Mouse (Mus musculus) gastrocnemius, postnatal 10 days (tissue): Measurements from ENCODE around the gene Ppp2r3d. TPM values are rescaled to one million over a fixed set of nuclear protein-coding genes. Genes with fewer than 3 reads are reported as not detected.
"Not testable (repeated sequence)": the region's sequence is repeated elsewhere in the genome, so short reads cannot be mapped to it uniquely, and the experiment has no call there.

Source experiments
- DNase-seq: peaks from one replicate; pipeline ENCODE4 v3.0.0; 2021; ENCODE audit warnings: mixed read lengths
- long read RNA-seq, 2 experiments: library from polyadenylated mRNA; stranded (forward); transcript quantifications; one replicate each; pipeline ENCODE4 v2.0.0; 2021
- total RNA-seq, 2 experiments: library from RNA; stranded (reverse); gene quantifications; 2 replicates each; pipeline ENCODE4 v1.2.3; 2021

The Ppp2r3d gene
- 10 to 100 TPM; 90.6 to 95.7 TPM for total RNA-seq
- long read RNA-seq, experiment 1, partial matches to known transcripts = 0 of 1 reads
- long read RNA-seq, experiment 1, other reads (novel, unspliced or antisense) = 0 of 1 reads
- long read RNA-seq, experiment 2, partial matches to known transcripts = 0 of 3 reads
- long read RNA-seq, experiment 2, other reads (novel, unspliced or antisense) = 0 of 3 reads

DNA sequence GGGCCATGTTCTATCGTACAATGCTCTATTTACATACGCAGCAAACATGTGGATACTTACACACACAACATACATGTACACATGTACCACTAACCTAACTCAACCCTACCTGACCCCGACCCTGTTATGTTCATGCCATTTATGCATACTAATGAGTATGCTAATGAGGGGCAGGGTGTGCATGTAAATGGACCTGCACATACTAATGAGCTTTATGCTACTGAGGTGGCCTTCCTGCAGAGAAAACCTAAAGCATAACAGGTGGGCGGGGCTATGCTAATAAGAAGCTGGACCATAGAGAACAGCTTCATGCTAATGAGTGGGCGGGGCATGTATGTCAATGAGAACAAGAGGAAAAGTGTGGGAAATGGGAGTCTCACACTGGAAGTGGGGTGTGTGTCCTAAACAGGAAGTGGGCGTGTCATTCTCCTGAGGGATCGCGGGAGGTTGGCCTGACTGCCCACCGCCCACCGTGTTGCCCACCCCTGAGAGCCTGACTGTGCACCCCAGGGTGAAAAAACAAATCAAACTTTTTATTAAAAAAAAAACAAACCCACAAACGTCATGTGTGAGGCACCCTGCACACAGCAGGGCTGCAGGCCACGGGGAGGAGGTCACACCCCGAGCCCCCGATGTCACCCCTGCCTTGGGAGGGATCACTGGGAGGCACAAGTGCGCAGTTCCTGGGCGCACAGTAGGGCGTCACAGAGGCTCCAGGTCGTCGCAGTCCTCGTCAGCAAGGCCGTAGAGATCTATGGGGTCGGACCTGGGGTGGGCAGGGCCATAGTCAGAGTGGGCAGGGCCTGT, at the start of gene Ppp2r3d:
Ppp2r3d (minus strand) TSS at position 803 of the 807 bp plus-strand sequence.
- peak; percentile 5 for DNase-seq

DNA sequence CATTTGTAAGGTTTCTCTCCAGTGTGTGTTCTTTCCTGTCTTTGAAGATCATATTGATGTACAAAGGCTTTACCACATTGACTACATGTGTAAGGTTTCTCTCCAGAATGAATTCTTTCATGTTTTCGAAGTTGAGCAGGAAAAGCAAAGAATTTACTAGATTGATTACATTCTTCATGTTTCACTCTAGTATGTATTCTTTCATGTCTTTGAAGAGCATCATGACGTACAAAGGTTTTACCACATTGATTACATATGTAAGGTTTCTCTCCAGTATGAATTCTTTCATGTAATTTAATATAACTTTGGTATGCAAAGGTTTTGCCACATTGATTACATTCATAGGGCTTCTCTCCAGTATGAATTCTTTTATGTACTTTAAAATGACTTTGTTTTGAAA, 17.0 kb upstream of the Ppp2r3d start, which contains the start of gene Gm21836:
Gm21836 (minus strand) TSS at position 101 of the 400 bp plus-strand sequence.
- not testable (repeated sequence) for DNase-seq

DNA sequence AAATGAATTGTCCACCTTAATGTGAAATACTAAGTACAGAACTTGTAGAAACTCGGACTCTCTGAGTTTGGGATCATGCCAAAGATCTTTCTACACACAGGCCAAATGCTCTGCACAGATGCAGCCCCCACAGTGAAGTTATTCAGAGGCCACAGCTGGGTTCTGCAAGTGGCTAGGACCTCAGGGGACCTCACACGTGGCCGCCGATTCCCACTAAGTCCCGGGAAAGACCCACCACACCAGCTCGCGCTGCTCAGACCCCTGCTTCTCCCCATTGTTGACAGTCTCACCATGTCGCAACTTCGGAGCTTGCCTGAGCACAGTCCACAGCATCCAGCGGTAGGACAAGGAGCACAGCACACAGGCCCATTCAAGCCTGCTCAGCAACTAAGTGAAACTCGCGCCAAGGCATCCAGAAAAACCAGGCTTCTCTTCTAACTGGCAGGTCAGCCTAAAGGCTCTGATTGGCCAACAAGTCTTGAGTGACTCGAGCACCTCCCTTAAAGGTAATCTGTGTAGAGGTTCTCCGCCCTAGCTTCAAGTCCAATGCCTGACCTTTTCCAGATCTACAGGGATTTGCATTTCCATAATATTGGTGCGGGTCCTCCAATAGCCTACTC, 3.8 kb upstream of the Ppp2r3d start:
- not testable (repeated sequence) for DNase-seq

DNA sequence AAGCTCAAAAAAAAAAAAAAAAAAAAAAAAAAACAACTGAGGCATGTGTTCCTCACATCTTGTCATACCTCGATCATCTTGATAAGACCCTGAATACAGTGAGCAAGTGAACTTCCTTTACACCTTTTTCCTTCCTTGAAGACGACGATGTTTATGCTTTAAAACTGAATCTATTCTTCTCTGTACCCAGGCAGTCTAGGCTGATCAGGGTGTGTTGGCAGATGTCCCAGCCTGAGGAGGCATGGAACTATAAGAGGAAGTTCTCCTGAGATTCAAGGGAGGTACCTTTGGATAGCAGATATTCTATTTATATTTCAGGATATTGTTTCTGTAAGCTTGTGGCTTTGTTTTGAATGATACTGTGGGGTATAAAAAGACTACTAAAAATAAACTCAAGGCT, 1.4 kb upstream of the Ppp2r3d start:
- peak; percentile 9 for DNase-seq

DNA sequence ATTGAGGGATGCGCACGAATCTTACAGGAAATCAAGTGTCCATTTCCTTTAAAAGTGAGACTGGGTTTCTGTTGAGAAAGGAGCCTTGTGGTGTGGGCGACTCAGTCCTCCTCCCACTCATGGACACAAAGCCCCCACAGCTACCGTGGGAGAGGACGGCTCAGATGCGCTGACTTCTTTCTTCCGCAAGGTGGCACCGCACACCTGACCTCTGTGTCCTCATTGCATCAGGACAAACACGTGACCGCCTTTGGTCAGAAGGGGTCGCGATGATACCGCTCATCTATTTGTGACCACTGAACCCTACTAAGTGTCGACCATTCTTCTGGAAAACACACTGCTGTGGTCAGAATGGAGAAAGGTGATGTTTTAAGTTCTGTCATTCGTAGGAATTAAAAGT, 1.0 kb downstream of the Ppp2r3d start:
- peak; percentile 6 for DNase-seq

DNA sequence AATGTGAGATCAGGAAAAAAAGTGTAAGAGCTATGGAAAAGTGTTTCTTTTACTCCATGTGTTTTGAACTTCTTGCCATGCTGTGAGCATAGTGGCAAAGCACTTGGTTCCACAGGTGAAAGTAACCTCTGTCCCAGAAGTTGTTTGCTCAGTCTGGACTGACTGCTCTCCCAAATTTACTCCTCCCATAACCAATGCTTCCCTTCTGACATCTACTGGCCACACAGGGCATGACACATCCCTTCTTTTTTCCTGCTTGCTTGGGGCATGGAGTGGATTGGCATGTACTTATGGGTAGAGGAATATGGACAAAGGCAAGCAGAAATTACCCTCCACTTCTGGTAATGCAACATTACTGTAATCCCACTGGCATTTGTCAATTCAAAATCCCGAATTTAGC, 20.1 kb downstream of the Ppp2r3d start:
- peak; percentile 35 for DNase-seq

DNA sequence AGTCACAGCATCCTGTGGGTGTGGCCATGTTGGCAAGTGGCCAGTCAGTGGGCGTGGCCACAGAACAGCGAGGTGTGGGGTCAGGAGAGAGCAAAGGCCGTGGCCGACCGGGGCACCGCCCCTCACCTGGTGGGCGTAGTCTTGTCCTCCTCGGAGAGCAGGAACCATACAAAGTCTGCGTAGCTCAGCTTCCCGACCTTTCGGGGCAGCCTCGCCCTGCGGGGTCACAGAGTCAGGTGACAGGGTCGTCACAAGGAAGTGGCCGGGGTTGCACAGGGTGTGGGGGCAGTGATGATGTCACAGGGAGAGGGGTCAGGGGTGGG, 34.2 kb downstream of the Ppp2r3d start:
- DNase-seq = peak; percentile 36

DNA sequence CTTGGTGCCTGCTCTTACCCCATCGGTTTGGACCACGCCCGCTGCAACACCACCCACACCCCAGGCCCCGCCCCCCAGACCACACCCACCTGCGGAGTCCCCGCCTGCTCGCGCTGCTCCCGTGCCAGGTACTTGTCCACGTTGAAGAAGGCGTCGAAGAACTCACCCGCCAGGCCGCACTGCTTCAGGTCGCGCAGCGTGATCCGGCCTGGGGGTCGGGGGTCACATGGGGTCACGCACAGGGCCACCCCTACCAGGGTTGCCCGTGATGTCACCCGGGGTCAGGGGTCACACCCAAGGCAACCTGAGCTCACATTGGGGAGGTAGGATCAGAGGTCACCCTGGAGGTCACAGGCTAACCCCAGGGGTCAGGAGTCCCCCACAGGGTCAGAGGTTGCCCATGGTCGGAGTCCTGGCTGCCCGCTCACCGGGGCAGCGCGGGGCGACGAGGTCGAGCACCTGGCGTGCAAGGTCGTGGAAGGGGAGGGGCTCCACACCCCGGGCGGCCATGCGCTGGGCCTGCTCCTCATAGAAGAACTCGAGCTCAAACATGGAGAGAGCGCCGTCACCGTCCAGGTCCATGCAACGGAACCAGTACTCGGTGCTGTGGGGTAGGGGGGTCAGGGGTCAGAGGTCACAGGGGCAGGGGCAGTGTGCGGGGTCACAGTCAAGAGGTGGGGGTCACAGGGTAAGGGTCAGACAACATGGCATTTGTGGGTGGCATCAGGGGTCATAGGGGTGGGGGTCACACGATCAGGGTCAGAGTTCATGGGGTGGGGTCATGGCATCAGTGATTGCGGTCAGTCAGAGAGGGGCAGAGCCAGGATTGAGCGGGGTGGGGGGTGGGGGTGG, 34.8 kb downstream of the Ppp2r3d start:
- peak; percentile 20 for DNase-seq

DNA sequence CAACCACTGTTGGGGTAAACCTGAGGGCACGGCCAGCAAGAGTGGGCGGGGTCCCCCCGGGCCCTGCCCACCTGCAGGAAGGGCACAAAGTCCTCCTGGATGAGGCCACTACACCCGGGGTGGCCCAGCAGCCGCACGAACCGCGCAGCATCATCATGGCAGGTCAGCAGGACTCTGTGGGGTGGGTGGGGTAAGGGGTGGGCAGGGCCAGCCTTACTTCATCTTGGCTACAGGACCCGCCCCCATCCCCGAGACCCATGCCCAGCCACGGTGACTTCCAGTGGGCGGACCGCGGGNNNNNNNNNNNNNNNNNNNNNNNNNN, 36.0 kb downstream of the Ppp2r3d start:
- no peak for DNase-seq

DNA sequence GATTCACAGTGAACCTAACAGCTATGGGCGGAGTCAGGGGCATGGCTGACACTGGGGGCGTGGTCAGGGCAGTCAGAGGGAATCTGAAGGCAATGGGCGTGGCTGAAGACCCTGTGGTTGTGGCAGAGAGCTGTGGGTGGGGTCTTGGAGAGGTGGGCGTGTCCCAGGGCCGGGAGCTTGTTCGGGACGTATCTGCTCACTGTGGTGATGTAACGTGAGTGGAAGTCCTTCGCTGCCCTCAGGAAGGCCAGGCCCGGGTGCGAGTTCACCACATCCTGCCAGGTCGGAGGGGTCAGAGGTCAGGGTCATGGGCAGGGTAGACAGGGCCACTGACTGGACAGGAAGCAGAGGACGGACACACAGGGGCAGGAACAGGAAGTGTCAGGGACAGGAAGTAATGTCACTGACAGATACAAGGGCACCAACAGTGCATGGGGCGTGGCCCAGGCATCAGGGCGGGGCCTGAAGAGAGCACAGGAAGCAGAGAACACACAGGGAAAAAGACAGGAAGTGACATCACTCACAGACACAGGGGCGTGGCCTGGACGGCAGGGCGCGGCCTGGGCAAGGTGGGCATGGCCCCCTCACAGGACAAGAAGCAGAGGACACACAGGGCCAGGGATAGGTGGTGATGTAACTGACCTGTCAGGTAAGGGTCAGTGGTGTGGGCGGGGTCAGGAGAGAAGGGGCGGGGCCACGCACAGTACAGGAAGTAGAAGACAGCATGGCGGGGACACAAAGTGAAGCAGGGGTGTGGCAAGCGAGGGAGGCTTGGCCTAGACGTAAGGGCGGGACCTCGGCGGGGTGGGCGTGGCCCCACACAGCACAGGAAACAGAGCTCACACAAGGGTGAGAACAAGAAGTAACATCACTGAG, 36.6 kb downstream of the Ppp2r3d start:
- DNase-seq = peak; percentile 33

DNA sequence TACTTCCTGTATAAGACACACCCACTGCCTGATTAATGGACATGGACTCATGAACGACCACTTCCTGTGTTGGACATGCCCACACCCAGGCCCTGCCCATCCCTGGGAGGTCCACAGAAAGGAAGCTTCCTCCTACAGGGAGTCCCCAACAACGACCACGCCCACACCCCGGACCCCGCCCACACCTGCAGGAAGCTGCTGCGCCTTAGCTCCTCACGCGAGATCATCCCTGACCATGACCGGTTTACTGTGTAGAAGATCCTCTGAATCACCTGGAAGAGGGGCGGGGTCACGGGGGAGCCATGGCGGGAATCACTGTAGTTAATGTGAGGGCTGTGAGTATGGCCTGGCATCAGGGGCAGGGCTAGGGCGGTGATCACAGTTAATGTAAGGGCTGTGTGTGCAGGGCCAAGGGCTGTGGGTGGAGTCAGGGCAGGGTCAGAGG, 37.3 kb downstream of the Ppp2r3d start:
- DNase-seq = peak; percentile 25

DNA sequence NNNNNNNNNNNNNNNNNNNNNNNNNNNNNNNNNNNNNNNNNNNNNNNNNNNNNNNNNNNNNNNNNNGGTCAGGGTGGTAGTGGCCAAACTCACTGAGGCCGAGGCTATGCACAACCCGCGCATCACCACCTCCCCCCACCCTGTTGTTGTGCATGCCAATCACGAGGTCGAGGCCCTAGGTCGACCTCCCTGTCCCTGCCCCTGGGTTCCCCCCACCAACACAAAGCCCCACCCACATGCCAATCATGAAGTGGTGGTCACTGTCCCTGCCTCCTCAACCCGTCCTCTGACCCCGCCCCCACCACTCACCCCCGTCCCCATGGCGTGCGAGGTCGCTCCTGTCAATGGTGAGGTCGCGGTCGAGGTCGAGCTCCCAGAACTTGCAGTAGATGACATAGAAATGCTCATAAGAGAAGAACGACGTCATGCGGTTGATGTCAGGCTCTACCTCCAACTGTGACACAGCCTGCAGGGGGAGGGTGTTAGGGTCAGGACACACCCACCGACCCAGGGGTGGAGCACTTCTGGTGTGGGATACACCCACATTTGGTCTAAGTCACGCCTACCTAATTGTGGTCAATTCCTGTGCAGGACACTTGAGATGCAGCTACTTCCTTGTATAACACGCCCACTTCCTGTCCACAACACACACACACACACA, 37.9 kb downstream of the Ppp2r3d start:
- peak; percentile 13 for DNase-seq

DNA sequence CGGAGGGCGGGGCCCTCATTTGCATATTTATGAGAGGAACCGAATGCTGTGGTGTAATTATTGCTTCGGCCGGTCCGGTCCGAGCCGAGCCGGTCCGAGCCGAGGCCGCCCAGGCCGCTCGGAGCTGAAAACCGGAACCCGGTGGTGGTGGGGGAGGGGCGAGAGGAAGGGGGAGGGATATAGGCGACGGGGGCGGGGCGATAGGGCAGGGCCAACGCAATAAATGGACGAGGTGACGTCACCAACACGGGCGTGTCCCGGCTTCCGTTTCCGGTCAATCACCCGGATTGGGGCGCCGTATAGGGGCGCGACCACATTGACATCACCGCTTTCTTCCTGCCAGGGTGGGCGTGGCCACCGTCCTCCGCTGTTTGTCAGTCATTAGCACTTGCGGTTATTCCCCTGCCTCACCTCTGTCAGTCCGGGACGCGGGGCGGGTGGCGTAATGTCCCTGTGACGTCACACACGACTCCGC, 51.2 kb downstream of the Ppp2r3d start:
- DNase-seq = peak; percentile 95

DNA sequence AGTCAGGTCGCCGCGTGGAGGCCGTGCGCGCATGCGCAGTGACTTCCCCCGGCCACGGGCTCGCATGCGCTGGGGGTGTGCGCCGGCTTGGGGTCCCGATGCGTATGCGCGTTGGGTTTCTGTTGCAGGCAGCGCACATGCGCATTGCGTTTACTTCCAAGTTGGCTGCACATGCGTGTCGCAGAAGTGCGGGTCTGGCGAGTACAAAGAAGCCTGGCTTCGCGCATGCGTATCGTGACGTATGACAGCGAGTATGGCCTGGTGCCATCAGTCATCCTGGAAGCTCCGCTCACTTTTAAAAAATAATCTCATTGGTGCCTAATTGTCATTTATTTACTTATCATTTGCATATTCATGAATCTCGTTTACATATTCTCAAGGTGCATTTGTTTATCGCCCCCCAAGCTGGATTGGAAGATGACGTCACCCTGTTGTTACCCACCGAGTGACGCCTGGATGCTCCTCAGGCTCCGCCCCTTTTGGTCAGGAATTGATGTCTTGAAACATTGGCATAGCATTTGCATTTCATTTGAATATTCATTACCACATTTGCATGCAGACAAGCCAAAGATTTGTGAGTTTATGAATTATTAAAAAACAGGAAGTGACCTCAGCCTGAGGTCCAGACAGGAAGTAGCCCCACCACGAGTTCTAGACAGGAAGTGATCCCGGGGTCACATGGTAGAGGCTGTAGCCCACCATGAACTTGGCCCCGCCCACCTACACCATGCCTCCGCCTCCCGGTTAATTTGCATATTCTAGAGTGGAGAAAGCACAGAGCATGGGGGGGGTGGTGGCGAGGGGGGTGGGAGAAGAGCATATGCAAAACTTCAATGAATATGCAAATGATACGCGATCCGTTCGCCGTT, 51.9 kb downstream of the Ppp2r3d start:
- peak; percentile 98 for DNase-seq

DNA sequence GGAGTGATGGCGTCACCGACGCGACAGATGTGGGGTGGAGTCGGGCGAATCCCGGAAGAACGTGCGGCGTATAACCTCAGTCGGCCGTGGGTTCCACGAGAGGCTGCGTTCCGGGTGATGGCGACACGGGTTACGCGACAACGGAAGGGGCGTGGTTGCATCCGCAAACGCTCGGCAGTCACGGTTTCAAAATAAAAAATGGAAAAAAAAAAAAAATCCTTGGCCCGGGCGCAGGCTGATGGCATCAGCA, 52.5 kb downstream of the Ppp2r3d start:
- DNase-seq = no peak

DNA sequence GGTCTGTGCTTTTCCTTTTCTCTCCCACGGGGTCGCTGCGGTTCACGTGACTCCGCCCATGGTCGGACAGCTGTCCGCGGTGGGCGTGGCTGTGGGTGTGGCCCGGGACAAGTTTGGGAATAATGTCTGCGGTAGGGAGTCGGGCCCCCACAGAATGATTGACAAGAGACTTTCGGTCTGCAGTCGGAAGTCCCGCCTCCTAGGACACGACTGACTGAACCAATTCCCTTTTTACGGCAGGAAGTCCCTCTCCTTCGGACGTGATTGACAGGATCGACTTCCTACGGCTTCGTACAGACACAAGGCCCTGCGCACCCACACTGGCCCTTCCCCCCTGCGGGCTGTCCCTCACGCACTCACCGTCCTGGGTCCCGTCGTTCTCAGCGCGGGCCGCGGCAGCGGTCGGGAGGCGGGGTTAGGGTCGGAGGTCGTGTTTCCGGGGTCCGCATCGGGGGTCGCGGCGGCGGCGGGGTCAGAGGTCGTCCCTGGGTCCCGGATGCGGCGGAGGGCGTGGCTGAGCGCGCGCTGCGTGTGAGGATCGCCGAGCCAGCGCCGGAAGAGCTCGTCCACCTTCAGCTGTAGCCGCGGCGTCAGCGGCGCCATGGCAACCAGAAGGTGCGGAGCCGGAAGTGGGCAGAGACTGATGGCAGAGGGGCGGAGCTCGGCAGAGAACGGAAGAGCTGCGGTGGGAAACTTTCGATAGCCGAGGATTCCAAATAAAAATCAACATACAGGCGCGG, 53.0 kb downstream of the Ppp2r3d start:
- peak; percentile 98 for DNase-seq

DNA sequence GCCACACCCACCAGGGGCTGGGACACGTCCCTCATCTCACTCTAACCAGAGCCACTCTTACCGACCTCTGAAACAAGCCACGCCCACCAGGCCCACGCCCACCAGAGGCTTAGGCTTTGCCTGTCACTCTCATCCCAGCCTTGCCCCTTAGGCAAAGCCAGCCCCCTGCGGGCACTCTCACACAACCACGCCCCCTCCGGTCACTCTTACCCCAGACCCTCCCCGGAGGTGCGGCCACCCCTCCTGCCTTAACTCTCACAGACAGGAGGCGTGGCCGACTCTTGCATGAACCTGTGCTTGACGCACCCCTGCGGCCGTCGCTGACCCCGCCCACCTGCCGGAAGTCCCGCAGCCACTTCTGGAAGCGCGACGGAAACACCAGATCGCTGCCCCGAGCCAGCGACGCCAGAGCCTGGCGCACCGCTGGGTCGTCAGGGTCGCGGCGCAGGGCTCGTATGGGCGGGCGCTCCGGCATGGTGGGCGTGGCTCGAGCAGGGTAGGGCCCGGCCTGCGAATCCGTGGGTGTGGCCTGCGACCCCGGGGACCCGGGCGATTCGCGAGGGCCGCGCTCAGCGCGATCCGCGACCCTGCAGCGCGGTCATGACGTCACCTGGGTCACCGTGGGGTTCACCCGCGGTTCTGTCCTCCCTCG, 53.7 kb downstream of the Ppp2r3d start:
- peak; percentile 94 for DNase-seq

DNA sequence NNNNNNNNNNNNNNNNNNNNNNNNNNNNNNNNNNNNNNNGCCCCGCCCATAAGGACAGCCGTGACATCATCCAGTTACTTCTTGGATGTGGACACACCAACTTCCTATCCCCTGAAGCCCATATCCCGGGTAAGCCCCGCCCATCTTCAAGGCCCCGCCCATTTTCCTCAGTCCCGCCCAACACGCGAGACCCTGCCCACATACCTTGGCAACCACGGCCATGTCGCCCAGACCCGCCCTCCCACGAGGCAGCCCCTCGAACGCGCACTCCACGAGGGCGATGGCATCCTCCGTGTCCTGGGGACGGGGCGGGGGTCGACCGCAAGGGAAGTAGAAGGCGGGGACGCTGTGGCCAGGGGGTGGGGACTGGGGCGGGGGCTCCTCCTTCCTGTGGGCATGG, 54.3 kb downstream of the Ppp2r3d start:
- DNase-seq = peak; percentile 72

DNA sequence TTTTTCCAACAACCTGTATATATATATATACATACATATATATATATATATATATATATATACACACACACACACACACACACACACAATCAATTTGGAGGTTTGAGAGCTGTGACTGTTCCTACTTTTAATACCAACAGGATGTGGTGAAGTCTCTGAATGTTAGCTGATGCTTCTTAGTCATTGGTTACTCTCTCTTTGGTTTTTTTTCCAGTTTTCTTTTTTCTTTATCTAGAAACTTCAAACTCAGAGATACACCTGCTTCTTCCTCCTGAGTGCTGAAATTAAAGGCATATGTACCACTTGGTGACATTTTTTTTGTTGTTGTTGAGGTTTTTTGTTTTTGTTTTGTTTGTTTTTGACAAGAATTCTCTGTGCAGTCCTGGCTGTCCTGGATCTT, 63.8 kb downstream of the Ppp2r3d start:
- no peak for DNase-seq
